Mouse (Mus musculus) embryonic fibroblast, embryonic 13.5 days (primary cell): ENCODE results near the gene Ttc16.

Experiments used
- CTCF ChIP-seq: IDR thresholded peaks from 2 replicates; pipeline ENCODE4 v1.5.1; 2011; ENCODE audit warnings: mild to moderate bottlenecking, control low read depth, low read length, moderate library complexity, borderline replicate concordance; ENCODE audit not compliant: insufficient read depth
- POLR2A ChIP-seq: IDR thresholded peaks from 2 replicates; pipeline ENCODE4 v1.6.1; 2011; ENCODE audit warnings: low read depth, mild to moderate bottlenecking, control low read depth, low read length, moderate library complexity

- TF ChIP-seq CTCF (no peak), POLR2A (no peak)
Observed at GRCm38 (mm10) chr2:32756674-32757055, 18.8 kb downstream of the Ttc16 start.
